Mouse (Mus musculus) urinary bladder, adult 18-20 months (tissue): ENCODE data around the gene Git2.

Experiments used
- DNase-seq, 2 experiments: peaks; one replicate each; pipeline ENCODE4 v3.0.0; 2022; ENCODE audit warnings: low spot score in 2 of 2, mixed read lengths in 2 of 2

Gene Git2

DNA sequence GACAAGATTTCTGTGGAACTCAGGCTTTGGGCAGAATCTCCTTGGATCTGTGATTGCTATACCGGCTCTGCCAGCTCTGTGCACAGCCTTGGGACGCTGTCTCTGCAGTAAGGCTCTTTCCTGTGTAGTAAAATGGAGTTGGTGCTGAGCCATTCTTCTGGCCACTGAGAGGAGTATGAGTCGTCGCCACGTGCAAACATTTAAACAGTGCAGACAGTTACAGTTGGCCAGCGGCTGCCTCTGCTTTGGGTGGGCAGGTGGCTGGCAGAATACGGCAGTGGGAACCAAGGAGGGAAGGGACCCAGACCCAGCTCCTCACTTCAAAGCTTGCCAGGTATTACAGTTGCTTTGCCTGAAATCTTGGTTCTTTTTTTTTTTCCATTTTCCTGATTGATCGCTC, 21.9 kb upstream of the Git2 start:
- no peak for DNase-seq

DNA sequence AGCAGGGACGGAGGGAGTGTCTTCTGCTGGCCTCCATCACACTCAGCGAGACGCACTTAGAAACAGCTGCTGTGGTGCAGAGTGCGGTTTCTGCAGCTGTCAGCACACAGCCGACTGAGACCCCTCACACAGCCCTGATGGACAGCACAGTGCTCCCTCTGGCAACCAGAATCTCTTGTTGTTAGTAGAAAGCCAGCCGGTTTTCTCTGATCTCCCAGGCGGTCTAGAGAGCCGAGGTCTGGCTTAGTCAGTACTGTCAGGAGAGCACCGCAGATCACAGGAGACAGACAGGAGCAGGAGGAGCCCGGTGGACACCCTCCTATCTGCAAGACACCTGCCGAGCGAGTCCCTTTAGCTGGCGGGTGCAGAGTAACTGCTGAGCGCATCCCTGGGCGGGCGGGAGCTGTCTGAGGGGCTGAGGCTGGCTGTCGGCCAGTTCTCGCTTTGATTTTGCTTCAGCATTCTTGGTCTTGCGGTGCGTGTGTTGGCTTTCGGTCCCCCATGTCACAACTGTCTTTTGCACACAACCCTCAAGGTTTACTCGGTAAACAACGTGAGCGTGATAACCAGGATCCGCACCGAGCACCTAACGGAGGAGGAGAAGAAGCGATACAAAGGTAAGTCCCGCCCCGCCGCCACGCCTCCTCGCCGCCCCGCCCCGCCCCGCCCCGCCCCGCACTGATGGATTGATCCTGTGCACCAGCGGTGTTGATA, 21.1 kb upstream of the Git2 start:
- no peak for DNase-seq

DNA sequence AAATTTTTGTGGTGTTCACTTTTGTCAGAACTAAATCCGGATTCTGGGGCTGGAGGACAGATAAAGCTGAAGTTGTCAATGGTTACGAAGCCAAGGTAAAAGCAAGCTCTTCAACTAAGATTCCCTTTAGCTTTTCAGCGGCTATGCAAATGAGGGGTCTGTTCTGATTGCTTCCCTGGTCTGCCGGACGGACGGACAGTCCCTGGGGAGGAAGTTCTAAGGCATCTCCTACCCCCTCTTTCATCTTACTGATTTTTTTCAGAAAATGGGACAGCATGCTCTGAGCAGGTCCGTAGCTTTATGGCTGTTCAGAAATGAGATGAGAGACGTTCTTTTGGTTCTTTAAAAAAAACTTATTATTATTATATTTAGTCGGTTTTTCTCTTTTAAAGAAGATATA, 20.3 kb upstream of the Git2 start:
- DNase-seq = no peak

DNA sequence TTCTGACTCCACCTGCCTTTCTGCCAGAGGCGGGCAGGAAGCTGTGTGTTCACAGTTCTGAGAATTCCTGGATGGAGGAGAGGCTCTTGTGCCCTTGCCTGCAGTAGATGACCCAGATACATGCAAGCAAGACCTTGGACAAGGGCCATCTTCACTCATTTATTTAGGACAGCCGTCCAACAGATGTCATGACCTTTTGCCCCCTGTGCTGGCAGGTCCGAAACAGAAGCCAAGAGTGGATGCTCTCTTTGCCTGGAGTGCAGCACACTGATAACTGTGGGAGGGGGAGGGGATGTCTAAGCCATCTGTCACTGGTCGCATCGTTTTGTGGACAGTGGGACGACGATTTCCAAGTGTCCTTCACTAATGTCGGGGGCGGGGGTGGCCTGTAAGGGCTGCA, 19.9 kb upstream of the Git2 start:
- no peak for DNase-seq

DNA sequence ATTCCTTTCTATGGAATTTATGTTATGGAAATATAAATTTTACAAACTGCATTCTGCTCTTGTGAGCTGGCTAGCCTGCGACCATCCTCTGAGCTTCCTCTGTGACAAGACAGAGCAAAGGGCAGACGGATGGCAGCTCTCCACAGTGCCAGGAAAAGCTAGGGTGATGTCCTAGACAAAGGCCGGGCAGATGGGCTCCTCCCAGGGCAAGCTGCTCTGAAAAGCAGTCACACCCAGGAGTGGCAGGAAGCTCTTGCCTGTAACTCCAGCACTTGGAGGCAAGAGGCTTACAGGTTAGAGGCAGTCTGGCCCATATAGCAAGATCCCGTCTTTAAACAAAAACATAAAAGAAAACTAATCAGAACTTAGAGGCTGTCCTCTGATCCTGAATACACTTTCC, 19.3 kb upstream of the Git2 start:
- DNase-seq = no peak

DNA sequence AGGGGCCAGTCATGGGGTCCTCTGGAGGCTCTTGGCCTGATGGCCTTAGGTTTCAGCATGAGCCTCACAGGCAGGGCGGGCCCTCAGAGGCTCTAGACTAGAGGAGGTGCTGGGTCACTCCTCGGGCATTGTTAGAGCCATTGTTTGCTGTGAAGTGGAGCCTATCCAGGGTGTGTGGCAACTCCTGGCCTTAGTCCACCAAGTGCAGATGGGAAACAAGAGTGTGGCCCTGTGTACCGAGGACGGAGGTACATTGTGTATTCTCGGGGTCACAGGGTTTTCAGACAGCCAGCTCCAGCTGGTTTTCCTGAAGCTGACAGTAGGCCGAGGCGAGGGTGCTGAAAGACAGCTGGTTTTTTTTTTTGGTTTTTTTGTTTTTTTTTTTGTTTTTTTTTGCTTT, 18.0 kb upstream of the Git2 start:
- no peak for DNase-seq

DNA sequence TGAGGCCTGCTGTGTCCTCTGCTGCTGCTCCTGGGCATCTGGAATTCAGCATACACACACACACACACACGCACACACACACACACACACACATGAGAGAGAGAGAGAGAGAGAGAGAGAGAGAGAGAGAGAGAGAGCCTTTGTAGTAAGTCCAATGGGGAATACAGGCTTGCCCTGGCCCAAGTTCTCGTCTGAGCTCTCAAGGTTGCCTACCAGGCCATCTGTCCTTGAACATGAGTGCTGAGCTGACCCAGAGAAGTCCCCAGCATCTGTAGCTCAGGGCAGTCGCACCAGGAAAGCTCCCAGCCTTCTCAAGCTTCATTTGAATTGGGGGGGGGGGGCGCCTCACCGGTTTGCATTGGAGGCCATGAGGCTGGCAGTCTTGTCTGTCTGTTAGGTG, 9.9 kb upstream of the Git2 start:
- no peak for DNase-seq

DNA sequence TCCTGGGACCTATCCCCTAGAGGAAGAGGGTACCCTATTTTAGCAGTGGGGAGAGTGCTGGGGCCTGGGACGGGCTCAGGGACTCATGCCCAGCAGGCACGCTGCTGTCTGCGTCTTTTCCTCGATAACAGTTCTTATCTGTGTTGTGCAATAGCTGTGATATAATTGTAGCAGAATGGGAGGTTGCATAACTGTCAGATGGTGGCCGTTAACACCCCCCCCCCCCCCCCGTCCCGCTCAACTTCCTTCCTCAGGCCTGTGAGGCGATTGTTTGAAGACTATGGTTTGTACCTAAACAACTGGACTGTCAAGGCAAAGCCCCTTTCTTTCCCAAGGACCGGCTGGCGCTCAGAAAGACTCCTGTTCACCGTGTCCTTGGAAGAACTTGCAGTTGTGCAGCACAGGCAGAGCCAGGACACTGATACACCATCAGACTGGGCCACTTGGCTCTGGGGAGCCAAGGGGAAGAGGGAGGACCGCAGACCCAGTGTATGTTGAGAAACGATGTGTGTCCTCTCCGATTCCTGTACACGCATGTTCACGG, 9.4 kb upstream of the Git2 start:
- peak in 1 of 2 experiments; percentile 35 for DNase-seq

DNA sequence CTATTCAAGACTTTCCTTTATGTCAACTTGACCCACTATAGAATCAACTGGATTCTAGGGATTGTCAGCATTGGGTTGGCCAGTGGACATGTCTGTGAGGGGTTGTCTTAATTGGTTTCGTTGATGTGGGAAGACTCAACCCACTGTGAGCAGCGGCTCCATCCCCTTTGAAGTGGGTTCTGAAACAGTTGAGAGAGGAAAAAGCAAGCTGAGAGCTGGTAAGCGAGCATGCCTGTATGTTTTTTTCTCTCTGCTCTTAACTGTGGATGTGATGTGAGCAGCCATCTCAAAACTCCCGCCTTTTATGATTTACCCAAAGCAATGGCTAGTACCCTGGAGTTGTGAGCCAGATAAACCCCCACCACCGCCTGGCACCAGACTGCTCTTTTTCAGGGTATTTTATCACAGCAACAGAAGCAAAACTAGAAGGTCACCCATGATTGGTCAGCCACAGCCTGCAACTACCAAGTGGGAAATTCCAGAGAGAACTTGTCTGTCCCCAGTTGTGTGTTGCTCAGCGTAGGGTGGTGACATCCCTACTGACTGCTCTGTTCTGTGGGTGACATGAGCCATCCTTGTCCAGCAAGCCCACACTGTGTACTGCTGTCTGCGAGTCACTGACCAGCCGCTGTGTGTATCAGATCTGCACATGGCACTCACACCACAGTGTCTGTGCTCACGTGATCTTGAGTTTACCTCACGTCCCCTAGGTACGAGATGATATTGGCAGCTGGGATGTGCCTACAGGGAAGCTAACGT, 8.3 kb upstream of the Git2 start:
- DNase-seq = no peak

DNA sequence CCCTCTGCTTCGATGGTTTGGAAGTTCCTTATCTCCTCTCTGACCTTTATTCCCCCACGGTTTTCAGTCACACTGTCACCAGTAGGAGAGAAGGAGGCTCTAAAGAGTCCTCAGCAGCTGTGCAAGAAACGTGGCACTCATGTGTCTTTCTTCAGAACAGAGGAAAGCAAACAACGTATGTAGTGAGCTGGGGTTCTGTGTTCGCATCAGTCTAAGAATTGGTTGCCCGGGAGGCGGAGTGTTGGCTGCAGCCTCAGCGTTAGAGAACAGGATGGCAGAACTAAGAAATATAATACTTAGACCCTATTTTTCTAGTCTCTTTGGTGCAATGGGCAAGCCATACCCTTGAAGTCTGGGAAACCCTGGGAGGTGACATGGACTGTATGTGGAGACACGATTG, 7.7 kb upstream of the Git2 start:
- no peak for DNase-seq

DNA sequence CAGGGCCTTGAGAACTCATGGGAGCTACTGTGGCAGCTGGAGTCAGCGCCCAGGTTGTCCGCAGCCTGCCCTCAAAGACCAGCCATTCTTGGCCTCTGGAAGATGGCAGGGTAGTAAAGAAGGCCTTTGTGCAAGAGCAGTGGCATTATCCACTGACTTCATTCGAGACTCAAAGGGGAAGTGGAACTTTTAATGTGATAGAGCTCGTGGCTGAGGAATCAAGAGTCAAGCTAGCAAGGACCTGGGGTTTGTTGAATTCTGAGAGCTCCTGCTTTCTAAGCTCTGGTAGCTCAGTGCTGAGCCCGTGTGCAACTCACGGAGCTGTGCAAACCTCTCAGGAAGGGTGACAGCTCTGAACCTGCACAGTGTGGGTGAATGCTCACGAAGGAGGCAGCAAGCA, 5.6 kb upstream of the Git2 start:
- DNase-seq = no peak

DNA sequence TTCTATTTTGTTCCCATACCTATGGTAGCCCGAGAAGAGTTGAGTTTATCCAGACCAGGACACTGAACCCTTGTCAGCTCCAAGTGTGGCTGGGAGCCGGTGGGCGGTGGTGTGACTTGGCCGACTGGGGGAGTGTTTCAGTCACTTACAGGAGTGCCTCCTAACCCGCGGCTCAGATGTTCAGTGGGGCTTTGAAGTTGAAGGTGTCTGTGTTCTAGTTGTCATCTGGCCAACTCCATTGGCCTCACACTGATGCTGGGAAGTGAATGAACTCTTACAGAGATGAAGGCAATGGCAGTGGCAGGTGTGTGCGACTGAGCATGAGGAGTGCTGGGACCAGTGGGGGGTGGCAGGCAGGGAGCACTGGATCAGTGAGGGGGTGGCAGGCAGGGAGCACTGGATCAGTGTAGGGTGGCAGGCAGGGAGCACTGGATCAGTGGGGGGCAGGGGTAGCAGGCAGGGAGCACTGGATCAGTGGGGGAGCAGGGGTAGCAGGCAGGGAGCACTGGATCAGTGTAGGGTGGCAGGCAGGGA, 4.7 kb upstream of the Git2 start:
- no peak for DNase-seq

DNA sequence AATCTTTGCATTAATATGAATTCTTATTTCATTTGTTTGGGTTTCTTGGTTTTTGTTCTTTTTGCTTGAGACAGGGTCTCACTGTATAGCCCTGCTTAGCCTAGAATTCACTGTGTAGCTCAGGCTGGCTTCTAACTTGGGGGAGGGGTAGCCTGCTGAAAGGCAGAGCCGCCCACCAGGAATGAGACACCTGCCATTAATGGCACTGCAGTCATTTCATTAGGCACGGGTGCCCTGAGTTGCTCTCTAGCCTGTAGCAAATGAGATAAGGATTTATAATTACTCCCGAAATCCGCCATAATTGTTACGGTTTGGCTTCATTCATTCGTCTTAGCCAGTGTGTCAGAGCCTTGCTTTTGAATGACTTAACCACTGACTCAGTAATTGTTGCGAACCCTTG, 857 bp upstream of the Git2 start:
- DNase-seq = no peak

DNA sequence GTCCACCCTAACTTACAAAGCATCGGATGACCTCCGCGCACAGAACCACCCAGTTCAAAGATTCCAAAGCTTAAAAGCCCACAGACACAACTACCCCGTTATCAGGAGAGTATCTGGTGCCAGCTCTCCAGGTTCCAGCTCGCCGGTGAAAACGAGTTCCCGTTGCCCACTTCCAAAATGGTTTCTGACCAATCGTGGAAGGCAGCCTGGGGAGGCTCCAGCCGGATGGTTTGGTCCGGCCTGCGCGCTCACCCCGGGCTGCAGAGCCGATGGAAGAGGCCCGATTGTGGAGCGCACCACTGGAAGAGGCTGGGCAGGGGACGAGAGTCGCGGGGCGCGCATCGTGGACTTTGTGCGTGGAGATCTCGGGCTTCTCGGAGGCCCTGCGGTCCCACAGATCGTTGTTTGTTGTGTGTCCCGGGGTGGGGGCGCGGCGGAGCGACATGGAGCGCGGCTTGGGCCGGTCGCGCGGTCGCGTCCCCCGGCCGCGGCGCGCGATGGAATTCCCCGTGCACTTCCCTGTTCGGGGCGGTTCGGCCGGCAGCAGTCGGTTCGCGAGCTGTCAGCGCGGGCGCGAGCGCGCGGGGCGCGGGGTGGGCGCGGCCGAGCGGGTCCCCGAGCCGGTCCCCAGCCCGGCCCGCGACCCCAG, 790 bp downstream of the Git2 start, which contains the start of gene Ankrd13a:
TSS of gene Ankrd13a (plus strand) at position 275 of the 649 bp plus-strand sequence.
- DNase-seq = peak; percentile 77 to 87

DNA sequence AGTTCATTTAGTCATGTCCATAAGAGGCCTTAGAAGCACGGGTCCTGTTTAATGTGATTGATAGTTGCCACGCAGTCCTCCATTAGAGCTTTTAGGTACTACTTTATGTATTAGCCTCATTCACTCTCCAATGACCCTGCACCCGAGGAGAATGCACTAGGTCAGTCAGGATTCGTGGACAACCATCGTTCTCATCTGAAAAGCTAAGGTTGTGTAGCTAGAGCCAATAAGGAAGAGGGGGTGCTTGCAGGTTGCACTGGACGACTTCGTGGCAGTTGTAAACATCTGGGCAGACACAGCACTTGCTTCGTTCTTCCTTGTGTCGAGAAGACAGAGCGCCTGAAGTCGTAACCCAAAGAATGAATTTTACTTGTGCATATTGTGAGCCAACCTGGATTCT, 1.5 kb downstream of the Git2 start:
- DNase-seq = no peak

DNA sequence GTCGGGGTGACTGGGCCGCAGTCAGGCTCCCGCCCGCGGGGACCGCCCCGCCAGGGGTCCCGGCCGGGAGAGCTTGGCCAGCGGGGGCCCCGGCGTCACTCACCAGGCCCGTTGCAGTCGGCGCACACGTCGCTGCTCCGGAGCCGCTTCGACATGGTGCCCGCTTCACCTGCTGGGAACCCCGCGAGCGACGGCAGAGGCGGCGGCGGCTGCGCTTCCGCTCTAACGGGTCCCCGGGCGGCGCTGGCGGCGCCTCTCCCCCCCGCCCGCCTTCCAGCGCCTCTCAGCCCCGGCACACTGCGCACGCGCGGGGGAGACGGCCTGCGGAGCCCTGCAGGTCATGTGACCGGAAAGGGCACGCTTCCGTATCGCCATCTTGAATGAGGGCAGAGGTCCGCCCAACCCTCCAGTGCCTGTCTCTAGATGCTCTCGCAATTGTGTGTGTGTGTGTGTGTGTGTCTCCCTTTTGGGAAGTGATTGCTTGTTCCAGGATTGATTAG, 2.1 kb downstream of the Git2 start:
- DNase-seq = peak; percentile 89 to 95

DNA sequence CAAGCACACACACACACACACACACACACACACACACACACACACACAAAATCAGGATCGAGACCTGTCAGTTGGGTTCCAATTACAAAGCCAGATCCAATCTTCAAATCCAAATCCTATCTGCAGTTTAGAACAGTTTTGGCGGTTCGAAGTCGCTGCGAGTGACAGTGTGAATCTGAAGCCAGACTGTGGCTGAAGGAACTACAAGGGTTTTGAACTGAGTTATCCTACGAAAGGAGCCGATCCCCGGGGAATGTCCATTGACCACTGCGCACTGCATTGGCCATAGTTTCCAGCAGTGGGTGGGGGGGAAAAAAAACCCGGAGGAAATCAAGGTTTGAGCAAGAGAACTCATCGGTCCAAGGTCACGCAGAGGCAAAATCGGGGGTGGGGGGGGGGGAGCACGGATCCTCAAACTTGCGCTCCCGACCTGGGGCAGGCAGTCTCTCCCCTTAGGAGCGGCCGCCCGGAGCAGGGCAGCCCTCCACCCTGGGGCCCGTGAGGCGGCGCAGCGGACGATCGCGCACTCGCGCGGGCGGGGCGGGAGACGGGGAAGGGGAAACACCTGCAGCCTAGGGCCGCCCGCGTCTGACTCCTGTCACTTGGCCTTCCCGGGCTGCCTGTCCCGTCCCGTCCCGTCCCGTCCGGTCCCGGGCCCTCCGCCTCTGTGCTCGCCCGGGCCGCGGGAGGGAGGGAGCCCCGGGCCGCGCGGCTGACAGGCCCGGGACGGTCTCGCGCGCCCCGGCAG, 2.7 kb downstream of the Git2 start:
- DNase-seq = peak; percentile 33 to 54

DNA sequence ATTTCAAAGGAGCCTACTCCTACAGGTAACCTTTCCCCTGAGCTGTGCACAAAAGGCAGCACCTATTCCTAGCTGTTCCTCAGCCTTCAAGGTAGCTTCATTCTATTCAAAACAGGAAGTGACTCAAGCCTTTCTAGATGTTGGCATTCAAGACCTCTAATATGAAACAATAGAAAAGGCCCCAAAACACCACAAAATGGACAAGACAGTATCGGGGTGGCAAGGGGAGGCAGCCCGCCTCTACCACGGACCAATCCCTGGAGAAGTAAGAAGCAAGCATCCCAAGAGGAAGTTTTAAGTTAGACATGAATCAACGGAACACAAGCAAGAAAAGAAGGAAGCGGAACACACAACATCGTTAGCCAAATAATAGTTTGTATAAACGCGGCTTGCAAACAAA, 3.5 kb downstream of the Git2 start:
- DNase-seq = no peak

DNA sequence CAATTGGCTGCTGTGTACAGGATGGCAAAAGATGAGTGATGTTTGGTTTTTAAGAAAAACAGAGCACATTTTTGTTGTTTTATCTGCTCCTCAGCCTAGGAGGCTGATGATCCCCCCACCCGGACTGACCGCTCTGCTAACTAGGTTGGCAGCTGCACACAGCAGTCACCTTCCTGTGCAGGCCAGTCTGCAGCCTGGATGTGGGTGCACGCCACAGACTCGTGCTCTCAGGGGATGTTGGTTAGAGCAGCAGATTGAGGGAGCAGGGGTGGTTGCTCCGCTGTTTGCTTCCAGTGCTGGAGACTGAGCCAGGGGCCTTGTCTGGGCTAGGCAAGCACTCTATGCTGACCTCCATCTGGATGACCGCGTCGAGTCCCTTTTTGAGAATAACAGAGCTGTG, 5.5 kb downstream of the Git2 start:
- DNase-seq = no peak

DNA sequence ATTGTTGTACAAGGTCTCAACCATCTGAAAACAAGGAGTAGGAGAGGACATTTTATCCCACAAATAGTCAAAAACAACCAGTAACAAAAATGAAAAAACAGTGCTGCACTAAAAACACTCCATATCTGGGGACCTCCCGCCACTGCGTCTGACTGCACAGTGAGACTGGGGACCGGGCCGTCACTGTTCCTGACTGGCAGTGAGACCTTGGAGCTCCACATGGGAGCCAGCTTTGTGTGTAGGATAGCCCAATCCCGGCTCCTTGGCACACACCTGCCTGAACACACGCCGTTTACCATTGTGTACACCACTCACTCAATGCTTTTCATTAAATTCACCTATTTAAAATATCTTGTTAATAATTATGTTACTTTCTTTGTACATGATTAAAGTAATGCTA, 8.1 kb downstream of the Git2 start:
- no peak for DNase-seq

DNA sequence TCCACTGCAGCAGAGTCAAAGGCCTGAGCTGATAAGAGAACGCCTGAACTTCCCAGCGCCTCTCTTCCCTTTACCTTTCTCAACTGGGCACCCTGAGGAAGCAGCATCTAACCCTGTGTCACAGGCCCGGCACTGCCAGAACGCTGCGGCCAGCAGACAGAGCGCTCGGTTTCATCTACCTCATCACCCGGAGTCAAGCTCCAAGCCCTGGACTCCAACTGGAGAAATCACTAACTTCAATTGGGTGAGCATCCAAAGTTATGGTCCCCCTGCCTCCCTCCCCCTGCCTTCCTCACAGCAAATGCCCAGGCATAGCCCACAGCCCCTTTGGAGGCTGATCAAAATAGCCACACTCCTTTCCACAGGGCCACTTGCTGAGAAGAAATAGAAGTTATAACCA, 8.6 kb downstream of the Git2 start:
- DNase-seq = no peak
